Mouse (Mus musculus) heart, embryonic 11.5 days (tissue): ENCODE results near the gene Ydjc. TPM values are rescaled to one million over a fixed set of nuclear protein-coding genes. Genes with fewer than 3 reads are reported as not detected.

Source experiments
- ATAC-seq: fragments of 200-750 bp; cut with Nextera tagmentation; replicated peaks from 2 replicates; pipeline ENCODE4 v1.8.0; 2017; ENCODE audit warnings: moderate library complexity; ENCODE audit not compliant: insufficient number of reproducible peaks, low FRiP score, low TSS enrichment
- H3K27ac ChIP-seq: fragments of 300-500 bp; sonication (generic); 2 replicates; pipeline ENCODE4 v1.5.1; 2014; ENCODE audit warnings: mild to moderate bottlenecking, low read depth, low read length
- H3K27me3 ChIP-seq: fragments of 300-500 bp; sonication (generic); 2 replicates; pipeline ENCODE4 v1.6.1; 2014; ENCODE audit warnings: mild to moderate bottlenecking, low read length, mixed read lengths; ENCODE audit not compliant: control insufficient read depth, insufficient read depth
- H3K36me3 ChIP-seq: fragments of 300-500 bp; sonication (generic); 2 replicates; pipeline ENCODE4 v1.6.1; 2014; ENCODE audit warnings: mild to moderate bottlenecking, low read length, moderate library complexity, mixed read lengths; ENCODE audit not compliant: control insufficient read depth, insufficient read depth
- H3K4me1 ChIP-seq: fragments of 300-500 bp; sonication (generic); 2 replicates; pipeline ENCODE4 v1.6.1; 2014; ENCODE audit warnings: low read length; ENCODE audit not compliant: control insufficient read depth, insufficient read depth
- H3K4me2 ChIP-seq: fragments of 300-500 bp; sonication (generic); 2 replicates; pipeline ENCODE4 v1.6.1; 2014; ENCODE audit warnings: mild to moderate bottlenecking, moderate library complexity
- H3K4me3 ChIP-seq: fragments of 300-500 bp; sonication (generic); 2 replicates; pipeline ENCODE4 v1.5.1; 2014; ENCODE audit warnings: low read depth, low read length
- H3K9ac ChIP-seq: fragments of 300-500 bp; sonication (generic); 2 replicates; pipeline ENCODE4 v1.6.1; 2014; ENCODE audit warnings: mild to moderate bottlenecking, low read depth, low read length, moderate library complexity
- H3K9me3 ChIP-seq: fragments of 300-500 bp; sonication (generic); replicated peaks from 2 replicates; pipeline ENCODE4 v1.6.1; 2016; ENCODE audit warnings: low read length; ENCODE audit not compliant: control insufficient read depth
- WGBS: fragments of 180-500 bp; shearing (Covaris S2); extraction: QIAGEN DNeasy Blood & Tissue Kit; methylation state at CpG from one replicate; pipeline ENCODE4 v1.1.7; 2014; ENCODE audit not compliant: insufficient replicate concordance; 5-methylcytosine and 5-hydroxymethylcytosine counted together
- polyA plus RNA-seq: library from polyadenylated mRNA; unstranded; fragments of >200 nt; fragmentation: Nextera tagmentation; extraction: Ambion mirVana; gene quantifications from 2 replicates; pipeline ENCODE4 v1.2.1, GENCODE M21; 2014

The Ydjc gene
- polyA plus RNA-seq, 1 experiment from 2014 or later, result 5.8 TPM

DNA sequence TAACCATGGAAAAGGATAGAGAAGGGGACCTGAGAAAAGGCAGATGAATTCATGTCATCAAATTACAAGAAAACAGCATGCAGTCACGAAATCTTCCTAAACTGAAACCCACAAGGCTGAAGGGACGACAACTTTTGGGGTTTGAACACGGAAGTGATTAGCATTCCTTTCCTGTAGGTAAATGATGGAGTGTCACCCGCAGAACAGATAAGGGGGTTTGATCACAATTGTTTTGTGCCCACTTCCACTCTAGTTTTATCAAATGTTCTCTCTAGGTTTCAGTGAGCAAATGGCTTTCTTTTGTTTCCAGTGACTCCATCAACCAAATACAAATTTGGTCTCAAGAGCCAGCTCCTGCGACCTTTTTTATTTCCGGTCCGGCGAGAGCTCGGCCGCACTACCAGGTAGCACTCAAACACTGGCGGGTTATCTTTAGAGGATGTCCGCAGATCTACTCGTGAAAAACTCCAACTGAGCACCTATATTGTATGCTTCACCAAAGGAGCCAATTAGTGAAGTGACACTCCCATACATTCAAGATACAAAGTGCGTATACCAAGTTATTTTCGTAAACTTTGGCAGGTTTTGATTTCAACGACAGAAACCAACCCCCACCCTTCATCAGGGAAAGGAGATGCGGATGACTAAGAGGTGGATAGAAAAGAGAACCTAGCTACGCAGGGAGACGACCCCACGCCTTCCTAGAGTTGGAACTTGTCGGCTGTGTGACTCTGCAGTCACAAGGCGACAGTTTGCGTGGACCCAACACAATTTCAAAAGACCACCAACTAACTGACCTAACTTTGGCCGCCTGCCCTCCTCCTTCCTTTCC is 55.9 kb downstream of the Ydjc start:
- Histone ChIP-seq H3K4me1 (peaks cover 8% of the 10 kb centered on the region; the same call in 1 of the 2 replicates), H3K9ac (peak overlapping the region; percentile 100), H3K36me3 (no peaks in the 10 kb centered on the region), H3K9me3 (no peaks in the 10 kb centered on the region), H3K4me2 (peak overlapping the region; percentile 87), H3K4me3 (peak overlapping the region; percentile 96), H3K27ac (peak overlapping the region; percentile 73), H3K27me3 (no peaks in the 10 kb centered on the region)
- WGBS, result 3% methylated on average over 24 of the region's 24 CpGs
- ATAC-seq, result no peak

DNA sequence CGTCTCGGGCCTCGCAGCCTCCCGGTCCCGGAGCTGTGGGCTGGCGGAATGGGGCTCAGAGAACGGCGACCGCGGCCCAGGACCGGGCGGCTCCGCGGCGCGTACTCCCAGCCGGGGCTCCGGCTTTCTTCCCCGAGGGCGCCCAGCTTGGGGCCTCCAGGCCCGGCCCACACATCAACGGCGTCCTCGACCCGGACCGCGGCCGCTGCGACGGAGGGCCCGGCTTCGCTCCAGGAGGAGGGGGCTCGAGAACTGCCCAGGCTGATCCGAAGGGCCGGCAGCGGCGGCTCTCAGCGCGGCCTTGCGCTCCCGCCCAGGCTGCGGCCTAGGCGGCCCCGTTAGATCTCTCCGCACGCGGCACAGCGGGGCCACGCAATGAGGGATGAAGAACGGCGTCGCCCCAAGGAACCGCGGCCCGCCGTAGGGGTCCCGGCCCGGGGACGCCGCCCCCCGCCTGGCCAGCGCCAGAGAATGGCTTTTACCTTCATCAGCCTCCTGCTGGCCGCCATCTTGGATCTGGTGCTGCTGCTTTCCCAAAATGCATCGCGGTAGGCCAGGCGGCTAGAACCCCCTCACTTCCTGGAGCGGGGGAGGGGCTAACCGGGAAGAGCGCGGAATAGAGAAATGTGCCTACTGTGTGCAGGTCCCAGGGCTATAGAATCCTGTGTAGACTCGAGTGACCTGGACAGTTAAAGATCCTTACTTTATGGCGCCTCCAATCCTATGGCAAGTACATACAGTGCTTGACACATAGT is 56.7 kb downstream of the Ydjc start:
- peak; percentile 87 for ATAC-seq
- Histone ChIP-seq H3K27ac (peak overlapping the region; percentile 73), H3K27me3 (no peaks in the 10 kb centered on the region), H3K4me1 (peaks cover 8% of the 10 kb centered on the region; the same call in 1 of the 2 replicates), H3K4me2 (peak overlapping the region; percentile 87), H3K4me3 (peak overlapping the region; percentile 96), H3K9ac (peak overlapping the region; percentile 100), H3K36me3 (no peaks in the 10 kb centered on the region), H3K9me3 (no peaks in the 10 kb centered on the region)
- WGBS, result under 1% methylated on average over 72 of the region's 72 CpGs

DNA sequence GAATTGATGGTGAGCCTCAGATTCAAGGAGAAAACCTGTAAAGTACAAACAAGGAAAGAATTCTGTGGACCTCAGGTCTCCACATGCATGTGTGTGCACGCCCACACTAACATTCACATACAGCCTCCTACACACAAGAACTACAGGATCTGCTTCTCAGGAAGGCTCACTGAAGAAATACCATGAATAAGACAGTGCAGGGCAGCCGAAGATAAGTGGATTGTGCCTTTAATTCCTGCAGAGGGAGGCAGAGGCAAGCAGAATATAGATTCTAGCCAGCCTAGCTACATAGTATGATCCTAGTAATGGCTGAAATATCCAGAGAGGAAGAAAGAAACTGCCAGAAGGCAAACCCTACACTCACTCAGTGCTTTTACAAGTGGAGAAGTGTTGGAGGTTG is 57.6 kb downstream of the Ydjc start:
- Histone ChIP-seq H3K9ac (no peak overlapping the region), H3K4me2 (no peak overlapping the region), H3K4me3 (no peak overlapping the region; the same call in 1 of the 2 replicates), H3K27me3 (peaks cover 2% of the 10 kb centered on the region; the same call in 1 of the 2 replicates), H3K9me3 (no peaks in the 10 kb centered on the region), H3K36me3 (no peaks in the 10 kb centered on the region), H3K27ac (no peak overlapping the region), H3K4me1 (peaks cover 8% of the 10 kb centered on the region; the same call in 1 of the 2 replicates)
- 70% methylated on average over 2 of the region's 2 CpGs for WGBS
- ATAC-seq, result no peak

DNA sequence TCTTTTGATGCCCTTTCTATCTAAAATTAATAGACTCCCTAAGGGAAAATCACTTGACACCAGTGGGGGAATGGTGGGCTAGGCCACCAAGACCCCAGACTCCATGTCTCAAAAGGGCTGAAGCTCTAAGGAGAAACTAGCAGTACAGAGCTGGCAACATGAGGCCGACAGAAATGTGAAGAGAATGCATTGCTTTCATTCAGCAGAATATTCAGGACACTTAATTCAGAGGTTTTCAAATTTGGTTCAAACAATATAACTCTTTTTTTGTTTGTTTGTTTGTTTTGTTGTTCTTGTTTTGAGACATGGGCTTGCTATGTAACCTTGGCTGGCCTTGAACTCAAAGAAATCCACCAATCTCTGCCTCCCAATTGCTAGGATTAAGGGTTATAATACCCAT is 58.1 kb downstream of the Ydjc start, which contains the start of gene Ube2l3:
TSS of gene Ube2l3 (minus strand) at position 101 of the 400 bp plus-strand sequence.
- Histone ChIP-seq H3K27ac (no peak within 1 kb of the TSS), H3K4me2 (peak within 1 kb of the TSS; percentile 87; the same call in 1 of the 2 replicates)
- 76% methylated on average over 1 of the region's 1 CpGs for WGBS

DNA sequence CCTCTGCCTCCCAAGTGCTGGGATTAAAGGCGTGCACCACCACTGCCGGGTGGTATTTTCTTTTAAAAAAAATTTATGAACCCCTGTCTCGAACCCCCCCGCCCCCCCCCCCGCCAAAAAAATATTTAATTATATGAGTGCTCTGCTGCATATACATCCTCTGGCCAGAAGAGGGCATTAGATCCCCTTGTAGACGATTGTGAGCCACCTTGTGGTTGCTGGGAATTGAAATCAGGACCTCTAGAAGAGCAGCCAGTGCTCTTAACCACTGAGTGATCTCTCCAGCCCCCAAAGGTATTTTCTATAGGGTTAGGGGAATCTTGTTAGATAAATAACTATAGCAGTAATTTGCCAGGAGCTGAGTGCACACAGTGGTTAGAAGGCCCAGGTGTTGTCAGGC is 60.6 kb downstream of the Ydjc start:
- peaks cover 14% of the 10 kb centered on the region for H3K4me1 ChIP-seq
- 5% methylated on average over 6 of the region's 6 CpGs for WGBS
- no peaks in the 10 kb centered on the region for H3K9me3 ChIP-seq
- no peak overlapping the region for H3K9ac ChIP-seq
- H3K4me2 ChIP-seq, result no peak overlapping the region
- H3K27ac ChIP-seq, result no peak overlapping the region
- no peak overlapping the region for H3K4me3 ChIP-seq
- H3K36me3 ChIP-seq, result no peaks in the 10 kb centered on the region
- peaks cover 2% of the 10 kb centered on the region; the same call in 1 of the 2 replicates for H3K27me3 ChIP-seq
- ATAC-seq, result no peak

More for the DNA sequence above, 58.1 kb downstream of the Ydjc start, which contains the start of gene Ube2l3:
- Histone ChIP-seq H3K36me3 (no peaks in the 10 kb centered on the region), H3K4me3 (peak within 1 kb of the TSS; percentile 96), H3K27me3 (peaks cover 2% of the 10 kb centered on the region; the same call in 1 of the 2 replicates), H3K9me3 (no peaks in the 10 kb centered on the region), H3K9ac (no peak within 1 kb of the TSS), H3K4me1 (peaks cover 8% of the 10 kb centered on the region; the same call in 1 of the 2 replicates)
- no peak for ATAC-seq

DNA sequence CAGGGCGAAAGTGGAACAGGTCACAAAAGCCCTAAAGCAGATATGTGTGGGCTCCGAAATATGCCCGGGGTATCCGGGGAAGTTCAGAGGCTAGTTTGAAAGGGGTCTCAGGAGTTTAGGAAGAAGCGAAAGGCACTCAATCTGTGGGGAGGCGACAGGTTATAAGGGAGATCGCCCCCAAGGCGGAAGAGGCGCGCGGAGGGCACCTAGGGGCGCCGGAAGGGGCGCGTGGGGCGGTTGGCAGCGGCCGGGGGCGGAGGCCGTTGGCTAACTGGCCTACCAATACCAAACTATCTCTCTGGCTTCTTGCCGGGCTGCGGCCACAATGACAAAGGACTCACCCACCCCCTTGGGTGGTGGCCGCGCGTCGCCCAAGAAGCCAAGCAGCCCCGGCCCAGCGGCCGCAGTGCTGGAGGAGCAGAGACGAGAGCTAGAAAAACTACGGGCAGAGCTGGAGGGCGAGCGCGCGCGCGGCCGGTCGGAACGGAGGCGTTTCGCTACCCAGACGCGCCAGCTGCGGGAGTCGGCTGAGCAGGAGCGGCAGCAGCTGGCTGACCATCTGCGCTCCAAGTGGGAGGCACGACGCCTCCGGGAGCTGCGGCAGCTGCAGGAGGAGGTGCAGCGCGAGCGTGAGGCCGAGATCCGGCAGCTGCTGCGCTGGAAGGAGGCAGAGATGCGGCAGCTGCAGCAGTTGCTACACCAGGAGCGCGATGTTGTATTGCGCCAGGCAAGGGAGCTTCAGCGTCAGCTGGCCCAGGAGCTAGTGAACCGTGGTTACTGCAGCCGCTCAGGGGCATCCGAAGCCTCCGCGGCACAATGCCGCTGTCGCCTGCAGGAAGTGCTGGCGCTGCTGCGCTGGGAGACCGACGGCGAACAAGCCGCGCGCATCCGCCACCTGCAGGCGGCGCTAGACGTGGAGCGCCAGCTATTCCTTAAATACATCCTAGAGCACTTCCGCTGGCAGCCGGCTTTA is 64.3 kb downstream of the Ydjc start, which contains the start of gene Rimbp3:
TSS of gene Rimbp3 (plus strand) at position 215 of the 973 bp plus-strand sequence.
- Histone ChIP-seq H3K27me3 (peaks cover 16% of the 10 kb centered on the region), H3K27ac (no peak within 1 kb of the TSS), H3K4me1 (peaks cover 15% of the 10 kb centered on the region), H3K4me2 (peak within 1 kb of the TSS; percentile 92), H3K9ac (peak within 1 kb of the TSS; percentile 73), H3K36me3 (no peaks in the 10 kb centered on the region), H3K9me3 (no peaks in the 10 kb centered on the region), H3K4me3 (peak within 1 kb of the TSS; percentile 50)
- 0 out of 2 replicates have a peak, but pooled peaks have one; percentile 63 for ATAC-seq
- 2% methylated on average over 83 of the region's 85 CpGs for WGBS

DNA sequence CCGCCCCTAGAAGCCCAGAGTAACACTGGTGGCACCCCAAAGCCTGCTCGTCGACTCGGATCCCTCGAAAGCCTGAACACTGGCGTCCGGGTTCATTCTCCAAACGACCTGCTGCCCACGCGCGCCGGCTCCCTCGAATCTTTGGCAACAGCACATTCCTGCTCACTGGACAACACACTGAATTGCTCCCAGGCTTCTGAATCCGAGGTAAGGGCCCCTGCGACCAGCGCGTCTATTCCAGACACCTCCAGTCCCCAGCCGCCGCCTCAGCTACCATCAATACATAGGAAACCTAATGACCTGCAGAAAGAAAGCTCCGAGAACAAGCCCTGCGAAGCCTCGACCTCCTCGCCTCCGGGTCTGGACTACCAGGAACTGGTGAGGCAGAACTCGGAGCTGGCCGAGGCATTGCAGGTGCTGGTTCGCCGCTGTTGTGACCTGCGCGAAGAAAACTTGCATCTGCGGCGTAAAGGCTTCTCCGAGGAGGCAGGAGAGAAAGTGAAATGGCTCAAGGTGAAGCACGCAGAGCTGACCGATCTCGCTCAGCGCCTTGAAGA is 65.1 kb downstream of the Ydjc start:
- Histone ChIP-seq H3K4me1 (peaks cover 15% of the 10 kb centered on the region), H3K9ac (peak overlapping the region; percentile 73; the same call in 1 of the 2 replicates), H3K36me3 (no peaks in the 10 kb centered on the region), H3K9me3 (no peaks in the 10 kb centered on the region), H3K27me3 (peaks cover 16% of the 10 kb centered on the region), H3K27ac (no peak overlapping the region), H3K4me3 (peak overlapping the region; percentile 50), H3K4me2 (peak overlapping the region; percentile 92)
- ATAC-seq, result 0 out of 2 replicates have a peak, but pooled peaks have one; percentile 16
- 3% methylated on average over 37 of the region's 37 CpGs for WGBS
